Comparison of ENCODE assay signal across 15 mouse cellular contexts in the genomic region with DNA sequence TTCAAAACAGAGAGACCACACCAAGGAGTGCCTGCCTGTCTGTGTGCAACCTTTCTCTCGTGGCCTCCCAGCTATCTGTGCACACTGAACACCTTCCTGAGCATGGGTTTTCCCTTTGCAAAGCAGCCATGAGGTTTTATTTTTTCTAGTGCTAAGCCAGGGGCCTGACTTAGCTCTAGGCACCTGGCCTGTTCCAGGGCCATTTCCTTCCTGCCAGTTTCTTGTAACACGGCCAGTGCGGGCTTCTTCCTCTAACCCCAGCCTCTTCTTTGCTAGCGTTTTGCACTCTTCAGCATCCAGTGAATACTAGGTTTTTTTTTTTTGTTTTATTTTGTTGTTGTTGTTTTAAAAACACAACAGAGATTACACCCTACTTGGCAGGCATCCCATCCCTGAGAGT.
"Had no signal": no experiment of that assay in that cellular context is flagged by ENCODE, and none has a peak within 500 bp of the region (broad histone marks: within the 10 kb centered on the region; RNA-seq: fewer than 3 reads in every experiment).

No protein-coding gene starts in this region.

- H3K36me3 ChIP-seq: limb, embryonic 12.5 days; liver, embryonic 13.5 days; lung, embryonic 15.5 days had no signal

- H3K4me2 ChIP-seq: limb, embryonic 12.5 days; liver, embryonic 13.5 days; lung, embryonic 15.5 days; midbrain, embryonic 13.5 days; neural tube, embryonic 15.5 days had no signal

- ATAC-seq: intestine, postnatal 0 days; liver, postnatal 0 days; midbrain, embryonic 13.5 days had no signal

- DNase-seq: kidney, adult 8-10 months; kidney, postnatal 25 days; layer of hippocampus, postnatal 36 days; liver; liver, embryonic 13.5 days; liver, postnatal 0 days; lung, postnatal 36 days; right cerebral cortex, adult 18-20 months; right cerebral cortex, postnatal 25 days had no signal

- H3K27ac ChIP-seq: limb, embryonic 12.5 days; liver, embryonic 13.5 days; lung, embryonic 15.5 days; midbrain, embryonic 13.5 days; neural tube, embryonic 15.5 days had no signal

- H3K9me3 ChIP-seq: limb, embryonic 12.5 days; liver, embryonic 13.5 days; lung, embryonic 15.5 days; midbrain, embryonic 13.5 days; neural tube, embryonic 15.5 days had no signal

- H3K27me3 ChIP-seq: midbrain, embryonic 13.5 days; neural tube, embryonic 15.5 days had no signal

- H3K9ac ChIP-seq: limb, embryonic 12.5 days; liver, embryonic 13.5 days; liver, postnatal 0 days; lung, embryonic 15.5 days; midbrain, embryonic 13.5 days; neural tube, embryonic 15.5 days had no signal

- H3K4me3 ChIP-seq: limb, embryonic 12.5 days; liver, embryonic 13.5 days; lung, embryonic 15.5 days; midbrain, embryonic 13.5 days; myocyte; neural tube, embryonic 15.5 days had no signal

- H3K4me1 ChIP-seq: limb, embryonic 12.5 days; liver, embryonic 13.5 days; lung, embryonic 15.5 days; neural tube, embryonic 15.5 days had no signal
